Mouse (Mus musculus): ENCODE measurements at regions not wholly inside any gene's neighbourhood (a gene's known extent, or its start where the extent isn't known, plus 50 kb on each side); places are given as distances from the start of the nearest gene placed in this dataset.

DNA sequence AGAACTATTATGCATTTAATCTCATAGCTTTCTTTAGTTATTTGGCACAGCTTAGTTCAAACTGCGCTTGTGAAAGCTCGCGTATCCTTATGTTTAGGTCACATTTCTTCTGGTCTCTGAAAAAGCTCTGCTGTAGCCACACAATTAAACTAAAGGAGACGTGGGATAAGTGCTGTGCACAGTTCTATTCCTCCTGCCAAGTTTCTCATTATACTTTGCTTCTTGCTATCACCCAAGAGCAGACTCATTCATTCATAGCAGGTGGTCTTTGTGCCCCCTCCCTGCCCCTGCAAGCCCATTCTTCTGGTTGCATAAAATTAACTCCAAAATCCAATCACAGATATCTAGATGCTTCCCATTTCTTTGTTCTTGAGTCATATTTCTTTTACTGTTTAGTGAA, 403.6 kb upstream of the Map3k7 start:
- Histone ChIP-seq H3K4me3 (ENCODE audit: low read depth, low read length) (no peak overlapping the region), H3K36me3 (ENCODE audit: insufficient read depth, low read length) (no peaks in the 10 kb centered on the region), H3K4me1 (ENCODE audit: insufficient read depth, low read depth, low read length) (no peaks in the 10 kb centered on the region), H3K27me3 (replicated peaks; ENCODE audit: insufficient read depth, low read length) (no peaks in the 10 kb centered on the region), H3K9ac (replicated peaks; ENCODE audit: low read depth) (no peak overlapping the region), H3K9me3 (ENCODE audit: low read length) (no peaks in the 10 kb centered on the region), H3K27ac (ENCODE audit: low read length) (no peak overlapping the region), H3K4me2 (replicated peaks; ENCODE audit: low read depth, low read length) (no peak overlapping the region)
- TF ChIP-seq CTCF (IDR thresholded peaks at IDR 0.05) (no peak), EP300 (IDR thresholded peaks at IDR 0.05) (no peak)
- 84% methylated on average over 4 of the region's 4 CpGs for WGBS
- DNase-seq (ENCODE audit: low spot score) (no peak), ATAC-seq (no peak)

DNA sequence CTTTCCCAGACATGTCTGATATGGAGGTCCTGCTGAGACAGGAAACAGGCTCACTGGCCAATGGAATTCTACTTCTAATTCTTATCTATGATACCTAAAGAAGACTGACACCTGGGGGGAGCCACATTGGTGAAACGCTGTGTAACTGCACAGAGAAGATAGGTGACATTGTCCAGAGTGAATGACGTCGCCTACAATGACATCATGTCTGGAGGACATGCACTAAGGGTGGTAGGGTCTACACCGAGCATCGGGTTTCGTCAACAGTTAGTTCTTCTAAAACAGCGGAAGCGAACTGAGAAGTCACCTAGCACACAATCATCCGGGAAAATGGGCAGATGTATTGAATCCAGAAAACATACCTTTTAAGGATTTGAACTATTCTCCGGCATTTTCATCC, 402.7 kb upstream of the Map3k7 start:
- H3K4me3 ChIP-seq (ENCODE audit: low read depth, low read length), result no peak overlapping the region
- no peak for ATAC-seq
- H3K27ac ChIP-seq (ENCODE audit: low read length), result no peak overlapping the region
- no peak for DNase-seq (ENCODE audit: low spot score)
- no peaks in the 10 kb centered on the region for H3K4me1 ChIP-seq (ENCODE audit: insufficient read depth, low read depth, low read length)
- TF ChIP-seq CTCF (IDR thresholded peaks at IDR 0.05), result no peak
- TF ChIP-seq EP300 (IDR thresholded peaks at IDR 0.05), result no peak
- no peaks in the 10 kb centered on the region for H3K27me3 ChIP-seq (replicated peaks; ENCODE audit: insufficient read depth, low read length)
- H3K9ac ChIP-seq (replicated peaks; ENCODE audit: low read depth), result no peak overlapping the region
- H3K4me2 ChIP-seq (replicated peaks; ENCODE audit: low read depth, low read length), result no peak overlapping the region; the same call in 1 of the 2 replicates
- no peaks in the 10 kb centered on the region for H3K9me3 ChIP-seq (ENCODE audit: low read length)
- WGBS, result 86% methylated on average over 10 of the region's 10 CpGs
- no peaks in the 10 kb centered on the region for H3K36me3 ChIP-seq (ENCODE audit: insufficient read depth, low read length)

DNA sequence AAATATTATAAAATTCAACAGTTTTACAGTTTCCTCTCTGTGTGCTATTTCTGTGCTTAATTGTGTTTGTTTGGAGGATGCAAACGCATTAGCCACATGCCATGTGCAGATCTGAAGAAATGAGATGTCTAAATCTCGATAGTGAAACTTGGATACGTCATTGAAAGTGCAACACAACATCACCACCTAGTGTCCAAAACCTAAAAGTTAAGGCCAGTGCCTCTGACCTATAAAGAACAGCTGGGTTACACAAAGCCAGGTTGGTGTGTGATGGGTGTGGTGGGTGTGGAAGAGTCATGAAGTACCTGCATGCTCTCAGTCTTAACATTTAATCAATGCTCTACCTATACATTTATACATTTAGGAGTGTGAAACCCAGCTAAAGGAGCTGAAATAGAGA, 402.1 kb upstream of the Map3k7 start:
- H3K4me1 ChIP-seq (ENCODE audit: insufficient read depth, low read depth, low read length), result no peaks in the 10 kb centered on the region
- no peaks in the 10 kb centered on the region for H3K36me3 ChIP-seq (ENCODE audit: insufficient read depth, low read length)
- 0 out of 2 replicates have a peak, but pooled peaks have one; percentile 23 for ATAC-seq
- peak overlapping the region; percentile 22; the same call in 1 of the 2 replicates for H3K4me2 ChIP-seq (replicated peaks; ENCODE audit: low read depth, low read length)
- no peak overlapping the region for H3K27ac ChIP-seq (ENCODE audit: low read length)
- H3K27me3 ChIP-seq (replicated peaks; ENCODE audit: insufficient read depth, low read length), result no peaks in the 10 kb centered on the region
- H3K9ac ChIP-seq (replicated peaks; ENCODE audit: low read depth), result no peak overlapping the region
- TF ChIP-seq CTCF (IDR thresholded peaks at IDR 0.05) (peak; percentile 74), EP300 (IDR thresholded peaks at IDR 0.05) (no peak)
- DNase-seq (ENCODE audit: low spot score), result peak; percentile 56
- WGBS, result 15% methylated on average over 3 of the region's 3 CpGs
- no peak overlapping the region for H3K4me3 ChIP-seq (ENCODE audit: low read depth, low read length)
- H3K9me3 ChIP-seq (ENCODE audit: low read length), result no peaks in the 10 kb centered on the region

DNA sequence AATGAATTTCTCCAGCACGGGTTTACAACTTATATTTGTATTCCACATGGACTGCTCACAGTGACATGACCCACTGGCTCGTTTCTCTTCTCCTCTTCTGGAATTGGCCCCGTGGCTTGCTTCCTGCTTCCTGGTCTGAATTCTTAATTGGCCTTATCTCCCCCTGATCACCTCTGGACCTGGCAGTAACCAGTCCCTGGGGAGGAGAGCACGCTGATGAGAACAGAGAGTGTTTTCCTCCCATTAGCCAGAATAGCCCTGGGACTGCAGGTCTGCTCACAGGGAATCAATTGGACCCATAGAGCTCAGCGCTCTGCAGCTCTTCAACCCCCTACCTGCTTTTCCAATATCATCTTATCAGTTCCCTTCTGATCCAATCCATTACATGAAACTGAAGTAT, 397.7 kb upstream of the Map3k7 start:
- Histone ChIP-seq H3K27me3 (replicated peaks; ENCODE audit: insufficient read depth, low read length) (no peaks in the 10 kb centered on the region), H3K9me3 (ENCODE audit: low read length) (no peaks in the 10 kb centered on the region), H3K4me3 (ENCODE audit: low read depth, low read length) (no peak overlapping the region), H3K36me3 (ENCODE audit: insufficient read depth, low read length) (no peaks in the 10 kb centered on the region), H3K4me2 (replicated peaks; ENCODE audit: low read depth, low read length) (no peak overlapping the region), H3K27ac (ENCODE audit: low read length) (no peak overlapping the region), H3K4me1 (ENCODE audit: insufficient read depth, low read depth, low read length) (no peaks in the 10 kb centered on the region), H3K9ac (replicated peaks; ENCODE audit: low read depth) (no peak overlapping the region)
- WGBS, result 32% methylated on average over 5 of the region's 5 CpGs
- ATAC-seq (no peak), DNase-seq (ENCODE audit: low spot score) (no peak)
- TF ChIP-seq EP300 (IDR thresholded peaks at IDR 0.05) (no peak), CTCF (IDR thresholded peaks at IDR 0.05) (no peak)

DNA sequence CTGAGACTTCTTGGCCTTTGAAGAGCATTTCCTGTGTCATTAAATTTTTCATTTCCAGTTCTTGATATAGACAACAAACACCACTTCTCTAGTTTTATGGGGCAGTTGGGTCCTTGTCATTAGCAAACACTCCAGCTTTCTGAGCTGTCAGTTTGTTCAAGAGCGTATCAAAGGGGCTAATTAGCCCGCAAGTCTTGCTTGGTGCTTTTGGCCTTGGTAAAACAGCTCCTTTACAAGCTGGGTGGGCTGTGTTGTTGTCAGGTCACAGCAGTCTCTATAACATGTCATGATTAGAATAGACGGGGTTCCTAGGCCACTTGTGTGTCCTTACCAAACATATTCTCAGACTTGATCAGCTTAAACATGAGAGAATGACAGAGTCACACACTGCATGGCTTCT, 397.1 kb upstream of the Map3k7 start:
- TF ChIP-seq EP300 (IDR thresholded peaks at IDR 0.05), result no peak
- TF ChIP-seq CTCF (IDR thresholded peaks at IDR 0.05), result no peak
- Histone ChIP-seq H3K4me3 (ENCODE audit: low read depth, low read length) (no peak overlapping the region), H3K27ac (ENCODE audit: low read length) (no peak overlapping the region), H3K9me3 (ENCODE audit: low read length) (no peaks in the 10 kb centered on the region), H3K27me3 (replicated peaks; ENCODE audit: insufficient read depth, low read length) (no peaks in the 10 kb centered on the region), H3K4me1 (ENCODE audit: insufficient read depth, low read depth, low read length) (no peaks in the 10 kb centered on the region), H3K4me2 (replicated peaks; ENCODE audit: low read depth, low read length) (no peak overlapping the region), H3K9ac (replicated peaks; ENCODE audit: low read depth) (no peak overlapping the region), H3K36me3 (ENCODE audit: insufficient read depth, low read length) (no peaks in the 10 kb centered on the region)
- 62% methylated on average over 3 of the region's 3 CpGs for WGBS
- ATAC-seq (no peak), DNase-seq (ENCODE audit: low spot score) (no peak)

DNA sequence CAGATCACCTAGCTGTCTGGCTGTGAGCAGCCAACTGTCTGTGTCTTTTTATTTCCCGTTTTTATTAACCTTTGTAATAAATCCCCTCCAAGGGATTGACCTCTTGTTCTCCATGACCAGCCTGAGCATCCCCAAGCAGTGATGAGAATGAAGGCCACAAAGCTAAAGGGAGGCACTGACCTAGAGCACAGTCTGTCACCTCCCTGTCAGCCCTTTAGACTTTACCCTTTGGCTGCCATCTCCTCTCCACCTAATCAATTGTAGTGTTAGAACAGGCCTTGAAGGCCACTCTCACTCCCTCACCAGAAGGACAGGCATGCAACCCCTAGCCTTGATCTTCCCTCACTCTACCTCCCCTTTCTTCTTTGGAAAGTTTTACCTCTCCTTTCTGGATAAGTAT, 394.2 kb upstream of the Map3k7 start:
- Histone ChIP-seq H3K9me3 (ENCODE audit: low read length) (no peaks in the 10 kb centered on the region), H3K4me2 (replicated peaks; ENCODE audit: low read depth, low read length) (no peak overlapping the region), H3K27me3 (replicated peaks; ENCODE audit: insufficient read depth, low read length) (no peaks in the 10 kb centered on the region), H3K9ac (replicated peaks; ENCODE audit: low read depth) (no peak overlapping the region), H3K36me3 (ENCODE audit: insufficient read depth, low read length) (no peaks in the 10 kb centered on the region), H3K4me3 (ENCODE audit: low read depth, low read length) (no peak overlapping the region), H3K27ac (ENCODE audit: low read length) (no peak overlapping the region), H3K4me1 (ENCODE audit: insufficient read depth, low read depth, low read length) (no peaks in the 10 kb centered on the region)
- no peak for DNase-seq (ENCODE audit: low spot score)
- WGBS, result 64% methylated on average over 1 of the region's 1 CpGs
- ATAC-seq, result no peak
- TF ChIP-seq CTCF (IDR thresholded peaks at IDR 0.05) (no peak), EP300 (IDR thresholded peaks at IDR 0.05) (no peak)

DNA sequence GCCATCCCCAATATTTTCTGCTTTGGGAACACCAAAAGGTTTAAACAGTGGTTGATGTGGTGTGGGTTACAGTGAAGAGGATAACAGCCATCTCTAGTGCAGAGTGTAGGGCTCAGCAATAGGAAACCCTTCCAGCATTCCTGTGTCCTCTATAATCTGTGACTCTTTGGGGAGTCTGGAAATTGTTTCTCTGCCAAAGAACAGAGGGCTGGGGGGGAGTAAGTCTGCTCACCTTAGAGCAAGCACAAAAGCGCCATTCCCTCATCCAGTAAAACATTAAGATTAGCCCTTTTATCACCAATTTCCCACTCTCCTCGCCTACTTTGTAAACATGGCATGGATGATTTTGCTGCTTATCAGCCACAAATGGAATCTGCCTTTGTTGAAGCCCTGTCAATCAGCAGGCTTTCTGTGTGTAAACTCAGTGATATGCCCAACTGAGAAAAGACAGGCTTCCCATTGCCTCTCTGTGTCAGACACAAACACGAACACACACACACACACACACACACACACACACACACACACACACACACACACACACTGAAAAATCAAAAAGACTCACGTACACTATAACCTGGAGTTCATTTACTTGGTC, 386.8 kb upstream of the Map3k7 start:
- no peak overlapping the region for H3K9ac ChIP-seq (replicated peaks; ENCODE audit: low read depth)
- TF ChIP-seq EP300 (IDR thresholded peaks at IDR 0.05), result no peak
- TF ChIP-seq CTCF (IDR thresholded peaks at IDR 0.05), result no peak
- no peaks in the 10 kb centered on the region for H3K4me1 ChIP-seq (ENCODE audit: insufficient read depth, low read depth, low read length)
- no peak for DNase-seq (ENCODE audit: low spot score)
- WGBS, result 27% methylated on average over 4 of the region's 4 CpGs
- no peak overlapping the region for H3K27ac ChIP-seq (ENCODE audit: low read length)
- ATAC-seq, result no peak
- H3K9me3 ChIP-seq (ENCODE audit: low read length), result no peaks in the 10 kb centered on the region
- H3K36me3 ChIP-seq (ENCODE audit: insufficient read depth, low read length), result no peaks in the 10 kb centered on the region
- no peaks in the 10 kb centered on the region for H3K27me3 ChIP-seq (replicated peaks; ENCODE audit: insufficient read depth, low read length)
- no peak overlapping the region for H3K4me2 ChIP-seq (replicated peaks; ENCODE audit: low read depth, low read length)
- no peak overlapping the region for H3K4me3 ChIP-seq (ENCODE audit: low read depth, low read length)

All from lung, postnatal 0 days (tissue).